Mouse (Mus musculus): Measurements from ENCODE around the gene Lrrc57. TPM values are rescaled to one million over a fixed set of nuclear protein-coding genes. Genes with fewer than 3 reads are reported as not detected.

The Lrrc57 gene
- polyA plus RNA-seq, 1 experiment = 8.0 TPM

DNA sequence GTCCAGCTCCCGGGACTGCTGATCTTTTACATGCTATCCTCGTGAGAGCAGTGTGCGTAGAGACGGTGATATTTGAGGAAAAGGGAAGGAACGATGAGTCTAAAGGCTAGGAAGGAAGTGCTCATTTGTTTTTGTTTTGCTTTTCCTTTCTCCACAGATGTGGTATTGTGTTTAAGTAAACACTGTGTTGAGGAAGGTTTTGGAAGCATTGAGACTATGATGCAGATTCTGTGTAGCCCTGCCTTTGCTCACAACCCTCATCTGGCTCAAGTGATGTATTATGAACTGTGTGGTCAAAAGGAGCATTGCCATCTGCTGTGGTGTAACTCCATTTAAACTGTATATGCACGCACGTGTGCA is 43.6 kb upstream of the Lrrc57 start:
- Histone ChIP-seq H3K36me3 (ENCODE audit: control insufficient read depth, insufficient read depth) (no peaks in the 10 kb centered on the region), H3K79me3 (ENCODE audit: low read depth) (no peaks in the 10 kb centered on the region), H3K4me3 (ENCODE audit: insufficient read depth, poor library complexity, severe bottlenecking) (no peak overlapping the region), H3ac (ENCODE audit: control insufficient read depth, insufficient read length, low read depth) (no peak overlapping the region), H3K79me2 (ENCODE audit: control insufficient read depth, insufficient read depth) (no peaks in the 10 kb centered on the region), H3K27me3 (ENCODE audit: control insufficient read depth, insufficient read depth, insufficient read length) (no peaks in the 10 kb centered on the region)
- TF ChIP-seq MAX (IDR thresholded peaks at IDR 0.05) (no peak), USF1 (IDR thresholded peaks at IDR 0.05; ENCODE audit: low read depth) (no peak), CTCF (IDR thresholded peaks at IDR 0.05; ENCODE audit: control insufficient read depth, insufficient read depth, insufficient read length) (no peak), MYOG (IDR thresholded peaks at IDR 0.05; ENCODE audit: control insufficient read depth, extremely low read depth, insufficient read length) (no peak), FOSL1 (IDR thresholded peaks at IDR 0.05; ENCODE audit: insufficient read depth, low read length, poor library complexity, severe bottlenecking) (no peak), MYOD1 (IDR thresholded peaks at IDR 0.05; ENCODE audit: control insufficient read depth, insufficient read length, low read depth) (no peak), CEBPB (IDR thresholded peaks at IDR 0.05; ENCODE audit: low read depth) (no peak)

DNA sequence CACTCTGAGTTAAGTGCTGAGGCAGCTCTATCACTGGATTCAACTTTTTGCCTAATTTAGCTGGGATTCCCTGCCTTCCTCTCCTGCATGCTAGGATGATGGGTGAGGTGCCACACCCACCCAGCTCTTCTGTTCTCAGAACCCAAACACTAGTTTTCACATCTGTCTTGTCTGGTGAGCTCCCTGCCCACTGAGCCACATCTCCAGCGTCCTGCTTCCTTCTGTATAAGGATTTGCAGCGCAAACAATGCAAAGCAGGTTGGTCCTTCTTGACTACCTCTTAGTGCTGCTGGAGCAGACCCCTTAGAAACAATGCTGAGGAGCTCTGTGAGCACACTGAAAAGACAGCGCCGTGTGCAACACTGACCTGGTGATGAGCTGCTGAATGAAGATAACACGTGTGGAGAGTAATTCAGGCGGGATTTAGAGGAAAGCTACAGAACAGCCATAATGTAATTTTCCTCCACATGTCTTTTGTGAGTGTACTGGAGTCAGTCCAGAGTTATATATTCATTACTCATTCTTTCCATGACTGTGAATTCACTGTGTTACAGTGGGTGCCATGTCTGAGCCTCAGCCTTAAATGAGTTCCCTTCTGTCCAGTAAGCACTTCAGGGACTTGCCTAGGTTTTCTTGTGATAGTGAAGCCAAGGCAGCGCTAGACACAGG is 43.1 kb upstream of the Lrrc57 start:
- TF ChIP-seq MYOG (IDR thresholded peaks at IDR 0.05; ENCODE audit: control insufficient read depth, extremely low read depth, insufficient read length) (no peak), CTCF (IDR thresholded peaks at IDR 0.05; ENCODE audit: control insufficient read depth, insufficient read depth, insufficient read length) (no peak), USF1 (IDR thresholded peaks at IDR 0.05; ENCODE audit: low read depth) (no peak), FOSL1 (IDR thresholded peaks at IDR 0.05; ENCODE audit: insufficient read depth, low read length, poor library complexity, severe bottlenecking) (no peak), MYOD1 (IDR thresholded peaks at IDR 0.05; ENCODE audit: control insufficient read depth, insufficient read length, low read depth) (no peak), MAX (IDR thresholded peaks at IDR 0.05) (no peak), CEBPB (IDR thresholded peaks at IDR 0.05; ENCODE audit: low read depth) (no peak)
- H3K36me3 ChIP-seq (ENCODE audit: control insufficient read depth, insufficient read depth) = no peaks in the 10 kb centered on the region
- H3K79me2 ChIP-seq (ENCODE audit: control insufficient read depth, insufficient read depth) = no peaks in the 10 kb centered on the region
- no peaks in the 10 kb centered on the region for H3K27me3 ChIP-seq (ENCODE audit: control insufficient read depth, insufficient read depth, insufficient read length)
- H3ac ChIP-seq (ENCODE audit: control insufficient read depth, insufficient read length, low read depth) = no peak overlapping the region
- H3K4me3 ChIP-seq (ENCODE audit: insufficient read depth, poor library complexity, severe bottlenecking) = no peak overlapping the region
- no peaks in the 10 kb centered on the region for H3K79me3 ChIP-seq (ENCODE audit: low read depth)

DNA sequence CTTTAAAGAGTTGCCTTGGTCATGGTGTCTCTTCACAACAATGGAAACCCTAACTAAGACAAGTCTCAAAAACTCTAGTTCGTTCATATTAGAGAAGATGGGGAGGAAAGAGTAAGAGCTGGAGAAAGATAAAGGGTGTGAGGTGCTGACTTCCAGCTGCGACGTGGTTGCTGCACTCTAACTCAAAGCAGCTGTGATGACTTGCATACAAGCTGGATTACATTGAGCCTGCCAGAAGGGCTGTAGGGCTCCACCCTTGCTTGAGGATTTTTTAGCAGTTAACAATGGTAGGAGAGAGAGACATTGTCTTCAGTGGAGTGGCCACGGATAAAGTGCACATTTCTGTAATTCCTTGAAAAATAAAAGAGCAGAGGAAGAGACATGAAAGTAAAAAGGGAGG is 37.5 kb upstream of the Lrrc57 start:
- no peak overlapping the region for H3K4me3 ChIP-seq (ENCODE audit: insufficient read depth, poor library complexity, severe bottlenecking)
- H3ac ChIP-seq (ENCODE audit: control insufficient read depth, insufficient read length, low read depth) = no peak overlapping the region
- H3K79me3 ChIP-seq (ENCODE audit: low read depth) = no peaks in the 10 kb centered on the region
- H3K27me3 ChIP-seq (ENCODE audit: control insufficient read depth, insufficient read depth, insufficient read length) = no peaks in the 10 kb centered on the region
- H3K36me3 ChIP-seq (ENCODE audit: control insufficient read depth, insufficient read depth) = no peaks in the 10 kb centered on the region
- H3K79me2 ChIP-seq (ENCODE audit: control insufficient read depth, insufficient read depth) = no peaks in the 10 kb centered on the region
- TF ChIP-seq CEBPB (IDR thresholded peaks at IDR 0.05; ENCODE audit: low read depth) = no peak
- TF ChIP-seq USF1 (IDR thresholded peaks at IDR 0.05; ENCODE audit: low read depth) = no peak

DNA sequence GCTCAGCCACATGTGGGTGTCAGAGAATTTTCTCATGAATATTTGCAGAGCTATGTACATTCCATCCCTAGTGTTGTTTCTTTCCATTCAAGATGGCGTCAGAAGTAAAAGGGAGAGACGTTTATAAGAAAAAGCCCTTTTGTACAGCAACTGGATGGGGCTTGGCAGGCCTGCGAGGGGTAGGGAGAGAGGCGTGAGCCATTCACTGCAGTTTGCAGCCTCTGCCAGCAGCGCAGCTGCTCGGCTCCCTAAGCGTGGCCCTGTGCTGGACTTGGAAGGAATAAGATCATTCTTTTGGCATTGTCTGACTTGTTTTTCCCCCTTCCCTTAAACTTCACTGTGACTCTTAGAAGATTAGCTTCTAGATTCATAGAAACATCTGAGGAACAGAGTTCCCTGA is 34.5 kb upstream of the Lrrc57 start:
- H3K27me3 ChIP-seq (ENCODE audit: control insufficient read depth, insufficient read depth, insufficient read length) = no peaks in the 10 kb centered on the region
- no peak for TF ChIP-seq MYOD1 (IDR thresholded peaks at IDR 0.05; ENCODE audit: control insufficient read depth, insufficient read length, low read depth)
- TF ChIP-seq USF1 (IDR thresholded peaks at IDR 0.05; ENCODE audit: low read depth) = no peak
- TF ChIP-seq CTCF (IDR thresholded peaks at IDR 0.05; ENCODE audit: control insufficient read depth, insufficient read depth, insufficient read length) = no peak
- TF ChIP-seq MAX (IDR thresholded peaks at IDR 0.05) = no peak
- TF ChIP-seq FOSL1 (IDR thresholded peaks at IDR 0.05; ENCODE audit: insufficient read depth, low read length, poor library complexity, severe bottlenecking) = no peak
- TF ChIP-seq MYOG (IDR thresholded peaks at IDR 0.05; ENCODE audit: control insufficient read depth, extremely low read depth, insufficient read length) = no peak
- TF ChIP-seq CEBPB (IDR thresholded peaks at IDR 0.05; ENCODE audit: low read depth) = no peak
- no peaks in the 10 kb centered on the region for H3K79me2 ChIP-seq (ENCODE audit: control insufficient read depth, insufficient read depth)
- H3K4me3 ChIP-seq (ENCODE audit: insufficient read depth, poor library complexity, severe bottlenecking) = no peak overlapping the region
- peaks cover 4% of the 10 kb centered on the region for H3K36me3 ChIP-seq (ENCODE audit: control insufficient read depth, insufficient read depth)
- H3K79me3 ChIP-seq (ENCODE audit: low read depth) = no peaks in the 10 kb centered on the region
- H3ac ChIP-seq (ENCODE audit: control insufficient read depth, insufficient read length, low read depth) = no peak overlapping the region

DNA sequence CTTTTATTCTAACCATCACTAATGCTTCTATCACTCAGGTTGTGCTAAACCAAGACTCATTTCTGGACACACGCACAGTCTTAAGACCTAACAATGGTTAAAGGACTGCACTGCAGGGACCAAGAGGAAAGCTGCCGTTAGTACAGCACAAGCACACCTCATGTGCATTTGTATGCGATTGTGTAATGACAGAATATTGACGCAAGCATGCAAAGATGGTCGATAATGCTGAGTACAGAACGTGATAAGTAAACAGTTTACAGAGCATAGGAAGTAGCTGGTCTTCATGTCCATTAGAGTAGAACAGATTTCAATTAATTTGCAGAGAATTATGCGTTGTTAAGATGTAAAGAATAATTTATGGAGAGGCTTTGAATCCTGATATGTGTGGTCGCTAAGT is 31.5 kb upstream of the Lrrc57 start:
- TF ChIP-seq CEBPB (IDR thresholded peaks at IDR 0.05; ENCODE audit: low read depth) (no peak), CTCF (IDR thresholded peaks at IDR 0.05; ENCODE audit: control insufficient read depth, insufficient read depth, insufficient read length) (no peak), MYOD1 (IDR thresholded peaks at IDR 0.05; ENCODE audit: control insufficient read depth, insufficient read length, low read depth) (no peak), FOSL1 (IDR thresholded peaks at IDR 0.05; ENCODE audit: insufficient read depth, low read length, poor library complexity, severe bottlenecking) (no peak), MYOG (IDR thresholded peaks at IDR 0.05; ENCODE audit: control insufficient read depth, extremely low read depth, insufficient read length) (no peak), MAX (IDR thresholded peaks at IDR 0.05) (no peak), USF1 (IDR thresholded peaks at IDR 0.05; ENCODE audit: low read depth) (no peak)
- Histone ChIP-seq H3K4me3 (ENCODE audit: insufficient read depth, poor library complexity, severe bottlenecking) (no peak overlapping the region), H3K27me3 (ENCODE audit: control insufficient read depth, insufficient read depth, insufficient read length) (no peaks in the 10 kb centered on the region)

DNA sequence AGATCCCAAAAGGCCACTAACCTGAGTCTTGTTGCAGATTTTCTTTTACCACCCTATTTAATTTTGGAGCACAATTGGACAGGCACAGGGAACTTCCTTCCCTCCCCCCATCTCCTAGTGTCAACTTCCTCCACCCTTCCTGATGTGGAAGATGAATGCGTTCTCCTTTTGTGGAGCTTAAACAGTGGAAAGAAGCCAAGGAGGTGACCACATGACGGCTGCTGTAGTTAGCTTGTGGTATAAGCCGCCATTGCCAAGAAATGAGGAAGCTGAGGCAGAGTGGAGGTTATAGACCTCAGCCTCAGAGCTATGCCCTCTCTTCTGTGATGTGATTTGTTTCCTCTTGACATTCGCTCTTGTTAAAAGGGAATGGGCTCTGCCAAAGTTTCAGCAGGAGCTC is 22.6 kb upstream of the Lrrc57 start:
- Histone ChIP-seq H3ac (ENCODE audit: control insufficient read depth, insufficient read length, low read depth) (no peak overlapping the region), H3K79me3 (ENCODE audit: low read depth) (peaks cover 4% of the 10 kb centered on the region), H3K36me3 (ENCODE audit: control insufficient read depth, insufficient read depth) (peaks cover 20% of the 10 kb centered on the region), H3K79me2 (ENCODE audit: control insufficient read depth, insufficient read depth) (peaks cover 18% of the 10 kb centered on the region), H3K4me3 (ENCODE audit: insufficient read depth, poor library complexity, severe bottlenecking) (no peak overlapping the region), H3K27me3 (ENCODE audit: control insufficient read depth, insufficient read depth, insufficient read length) (no peaks in the 10 kb centered on the region)
- TF ChIP-seq USF1 (IDR thresholded peaks at IDR 0.05; ENCODE audit: low read depth) = peak; percentile 69
- peak; percentile 95 for TF ChIP-seq MYOD1 (IDR thresholded peaks at IDR 0.05; ENCODE audit: control insufficient read depth, insufficient read length, low read depth)
- no peak for TF ChIP-seq MAX (IDR thresholded peaks at IDR 0.05)
- TF ChIP-seq MYOG (IDR thresholded peaks at IDR 0.05; ENCODE audit: control insufficient read depth, extremely low read depth, insufficient read length) = no peak

More for the DNA sequence above, 31.5 kb upstream of the Lrrc57 start:
- no peak overlapping the region for H3ac ChIP-seq (ENCODE audit: control insufficient read depth, insufficient read length, low read depth)
- no peaks in the 10 kb centered on the region for H3K79me3 ChIP-seq (ENCODE audit: low read depth)
- H3K36me3 ChIP-seq (ENCODE audit: control insufficient read depth, insufficient read depth) = peaks cover 4% of the 10 kb centered on the region
- no peaks in the 10 kb centered on the region for H3K79me2 ChIP-seq (ENCODE audit: control insufficient read depth, insufficient read depth)
